Mouse (Mus musculus) mammary gland, adult 2 months (tissue): ENCODE measurements around the gene Atp2b1. TPM values are rescaled to one million over a fixed set of nuclear protein-coding genes. Genes with fewer than 3 reads are reported as not detected.

Experiments
- polyA plus RNA-seq: library from polyadenylated mRNA; depleted of rRNA; stranded (reverse); fragments of >200 nt; gene quantifications from 2 replicates; pipeline ENCODE4 v1.2.3, GENCODE M21; 2012; ENCODE audit warnings: low replicate concordance; rRNA removed

Atp2b1 gene
- polyA plus RNA-seq, result 8.0 and 17.0 TPM in 2 replicates

DNA sequence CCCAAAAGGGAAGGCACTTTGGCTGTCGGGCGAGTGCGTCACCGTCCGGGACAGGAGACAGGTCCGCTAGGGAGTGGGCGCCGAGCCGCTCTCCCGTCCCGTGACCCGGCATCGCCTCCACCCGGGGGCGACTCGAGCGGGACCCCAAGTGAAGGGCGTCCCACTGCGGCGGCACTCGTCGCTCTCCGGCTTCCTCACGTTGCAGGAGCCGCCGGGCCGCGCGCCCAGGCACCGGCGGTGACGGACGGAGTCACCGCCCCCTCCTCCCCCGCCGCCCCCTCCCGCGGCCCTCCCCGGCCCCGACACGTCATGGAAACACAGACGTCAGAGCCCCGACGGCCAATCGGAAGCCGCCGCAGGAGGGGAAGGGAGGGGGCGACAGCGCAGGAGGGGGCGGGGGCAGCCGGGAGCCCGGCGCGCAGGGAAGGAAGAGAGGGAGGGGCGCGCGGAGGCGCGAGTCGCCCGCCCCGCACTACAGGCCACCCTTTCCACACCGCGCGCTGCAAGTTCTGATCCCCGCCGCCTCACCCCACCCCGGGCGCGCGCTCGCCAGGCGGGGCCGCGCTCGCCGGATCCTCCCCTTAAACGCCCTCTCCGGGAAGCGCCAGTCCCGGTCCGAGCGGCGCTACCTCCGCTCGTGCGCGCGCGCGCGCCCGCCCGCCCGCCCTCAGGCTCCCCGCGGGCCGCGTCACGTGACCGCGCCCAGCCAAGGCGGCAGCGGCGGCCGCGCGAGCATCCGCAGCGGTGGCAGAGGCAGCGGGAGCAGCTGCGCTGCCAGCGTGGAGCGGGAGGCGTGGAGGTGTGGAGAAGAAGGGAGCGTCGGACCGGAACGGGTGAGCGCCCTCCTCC lies at the start of gene Atp2b1:
Gene Atp2b1 (plus strand): TSS at position 446 of the 849 bp plus-strand sequence.

Other genes with a start within 250 kb of the Atp2b1 start
- gene Poc1b, start 192.6 kb downstream of the Atp2b1 start, polyA plus RNA-seq, result 3.8 and 7.5 TPM in 2 replicates
- gene Galnt4, start 193.8 kb downstream of the Atp2b1 start, polyA plus RNA-seq, result 1.3 and 1.4 TPM in 2 replicates
- not detected in 2 replicates for gene Phxr2, start 211.9 kb downstream of the Atp2b1 start, polyA plus RNA-seq